Mouse (Mus musculus): ENCODE measurements around the gene Creb3l1. TPM values are rescaled to one million over a fixed set of nuclear protein-coding genes. Genes with fewer than 3 reads are reported as not detected.

The Creb3l1 gene
- polyA plus RNA-seq, 1 experiment from 2014 or later, result 3.3 TPM

Small RNA genes within 50 kb of the gene (microRNA-seq; reads per million reads assigned to microRNA genes)
- not detected for gene Mir6999

Other genes with a start within 250 kb of the Creb3l1 start
- gene Chrm4, start 97.3 kb downstream of the Creb3l1 start, polyA plus RNA-seq (2015; fragmentation: Nextera tagmentation; extraction: Ambion mirVana), result 1.2 and 1.5 TPM in 2 replicates
- 289 and 336 TPM in 2 replicates for gene Mdk, start 92.2 kb downstream of the Creb3l1 start, polyA plus RNA-seq (2015; fragmentation: Nextera tagmentation; extraction: Ambion mirVana)
- 0.22 TPM in 1 of 2 replicates, not detected in the other for gene Gm9821, start 78.8 kb downstream of the Creb3l1 start, polyA plus RNA-seq (2015; fragmentation: Nextera tagmentation; extraction: Ambion mirVana)
- gene Dgkz, start 48.6 kb downstream of the Creb3l1 start, polyA plus RNA-seq (2015; fragmentation: Nextera tagmentation; extraction: Ambion mirVana), result 35.7 and 38.8 TPM in 2 replicates
- gene Phf21a, start 68.6 kb upstream of the Creb3l1 start, polyA plus RNA-seq (2015; fragmentation: Nextera tagmentation; extraction: Ambion mirVana), result 38.5 and 49.1 TPM in 2 replicates